Mouse (Mus musculus): ENCODE measurements around the gene Ercc1.

The Ercc1 gene

GRCm38 (mm10) chr7:19344237-19344847 lies at the start of gene Ercc1:
TSS of gene Ercc1 (plus strand) at chr7:19344778.
- DNase-seq (ENCODE audit: low read depth in 2 of 2, low spot score in 2 of 2), result no peak

GRCm38 (mm10) chr7:19295503-19296185 lies 48.9 kb upstream of the Ercc1 start:
- DNase-seq (ENCODE audit: low read depth in 2 of 2, low spot score in 2 of 2), result peak; percentile 88 to 94

GRCm38 (mm10) chr7:19297034-19297433 lies 47.5 kb upstream of the Ercc1 start:
- no peak for DNase-seq (ENCODE audit: low read depth in 2 of 2, low spot score in 2 of 2)

- no peak for DNase-seq (ENCODE audit: low read depth in 2 of 2, low spot score in 2 of 2)
These were observed 46.8 kb upstream of the Ercc1 start for GRCm38 (mm10) chr7:19297794-19298193.

GRCm38 (mm10) chr7:19299194-19299593 lies 45.4 kb upstream of the Ercc1 start:
- peak in 1 of 2 experiments; percentile 49 for DNase-seq (ENCODE audit: low read depth in 2 of 2, low spot score in 2 of 2)

GRCm38 (mm10) chr7:19300501-19301421 lies 43.8 kb upstream of the Ercc1 start:
- peak; percentile 79 to 83 for DNase-seq (ENCODE audit: low read depth in 2 of 2, low spot score in 2 of 2)

- DNase-seq (ENCODE audit: low read depth in 2 of 2, low spot score in 2 of 2), result no peak
These were observed 42.9 kb upstream of the Ercc1 start for GRCm38 (mm10) chr7:19301461-19302263.

GRCm38 (mm10) chr7:19302264-19303045 lies 42.1 kb upstream of the Ercc1 start:
- no peak for DNase-seq (ENCODE audit: low read depth in 2 of 2, low spot score in 2 of 2)

- DNase-seq (ENCODE audit: low read depth in 2 of 2, low spot score in 2 of 2), result no peak
These were observed 41.6 kb upstream of the Ercc1 start for GRCm38 (mm10) chr7:19303046-19303305.

- peak; percentile 78 to 87 for DNase-seq (ENCODE audit: low read depth in 2 of 2, low spot score in 2 of 2)
These were observed 40.8 kb upstream of the Ercc1 start for GRCm38 (mm10) chr7:19303770-19304169.

- no peak for DNase-seq (ENCODE audit: low read depth in 2 of 2, low spot score in 2 of 2)
These were observed 39.8 kb upstream of the Ercc1 start for GRCm38 (mm10) chr7:19304501-19305412.

GRCm38 (mm10) chr7:19305413-19305735 lies 39.2 kb upstream of the Ercc1 start:
- no peak for DNase-seq (ENCODE audit: low read depth in 2 of 2, low spot score in 2 of 2)

- DNase-seq (ENCODE audit: low read depth in 2 of 2, low spot score in 2 of 2), result no peak
These were observed 38.5 kb upstream of the Ercc1 start for GRCm38 (mm10) chr7:19305796-19306765.

- no peak for DNase-seq (ENCODE audit: low read depth in 2 of 2, low spot score in 2 of 2)
These were observed 37.5 kb upstream of the Ercc1 start for GRCm38 (mm10) chr7:19306819-19307738.

GRCm38 (mm10) chr7:19307739-19308453 lies 36.7 kb upstream of the Ercc1 start:
- DNase-seq (ENCODE audit: low read depth in 2 of 2, low spot score in 2 of 2), result no peak

GRCm38 (mm10) chr7:19308454-19309277 lies 35.9 kb upstream of the Ercc1 start:
- peak; percentile 86 to 93 for DNase-seq (ENCODE audit: low read depth in 2 of 2, low spot score in 2 of 2)
